Mouse (Mus musculus): ENCODE measurements around the gene Fzd2. TPM values are rescaled to one million over a fixed set of nuclear protein-coding genes. Genes with fewer than 3 reads are reported as not detected.
"Not testable (repeated sequence)": the region's sequence is repeated elsewhere in the genome, so short reads cannot be mapped to it uniquely, and the experiment has no call there.

The Fzd2 gene
- 10 to 100 TPM in 1 of 2 experiments, 1 to 10 TPM in 1; 9.3 to 11.3 TPM for total RNA-seq (2021)

DNA sequence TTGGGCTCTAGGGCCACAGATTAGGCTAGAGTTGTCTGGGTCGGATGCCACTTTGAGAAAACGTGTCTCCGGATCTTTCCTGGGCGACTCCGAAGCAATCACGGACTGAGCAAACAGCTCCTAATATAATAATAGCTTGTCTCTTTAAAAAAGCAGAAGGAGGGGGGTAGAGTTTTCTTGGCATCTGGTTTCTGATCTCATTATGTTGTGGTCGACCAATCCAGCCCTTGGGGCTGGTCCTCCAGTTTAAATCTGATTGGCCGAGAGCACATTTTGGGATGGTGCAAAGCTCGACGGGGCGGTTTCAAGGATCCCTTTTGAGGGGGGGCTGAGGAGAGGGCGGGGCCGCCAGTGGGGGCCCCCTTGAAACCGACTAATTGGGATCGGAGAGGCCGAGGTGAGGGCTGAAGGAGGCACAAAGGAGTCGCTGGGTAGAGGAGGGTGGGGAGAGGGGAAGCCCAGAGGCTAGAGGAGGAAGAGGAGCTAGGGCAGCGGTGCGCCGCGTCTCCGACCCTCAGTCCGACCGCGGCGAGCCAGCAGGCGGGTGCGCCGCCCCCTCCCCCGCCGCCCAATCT is at the start of gene Fzd2:
TSS of gene Fzd2 (plus strand) at position 387 of the 575 bp plus-strand sequence.
- intact Hi-C loops (cut with DNase I) = no loop called here
- peak; percentile 57 to 85 for DNase-seq (ENCODE audit: low spot score in 2 of 2)

DNA sequence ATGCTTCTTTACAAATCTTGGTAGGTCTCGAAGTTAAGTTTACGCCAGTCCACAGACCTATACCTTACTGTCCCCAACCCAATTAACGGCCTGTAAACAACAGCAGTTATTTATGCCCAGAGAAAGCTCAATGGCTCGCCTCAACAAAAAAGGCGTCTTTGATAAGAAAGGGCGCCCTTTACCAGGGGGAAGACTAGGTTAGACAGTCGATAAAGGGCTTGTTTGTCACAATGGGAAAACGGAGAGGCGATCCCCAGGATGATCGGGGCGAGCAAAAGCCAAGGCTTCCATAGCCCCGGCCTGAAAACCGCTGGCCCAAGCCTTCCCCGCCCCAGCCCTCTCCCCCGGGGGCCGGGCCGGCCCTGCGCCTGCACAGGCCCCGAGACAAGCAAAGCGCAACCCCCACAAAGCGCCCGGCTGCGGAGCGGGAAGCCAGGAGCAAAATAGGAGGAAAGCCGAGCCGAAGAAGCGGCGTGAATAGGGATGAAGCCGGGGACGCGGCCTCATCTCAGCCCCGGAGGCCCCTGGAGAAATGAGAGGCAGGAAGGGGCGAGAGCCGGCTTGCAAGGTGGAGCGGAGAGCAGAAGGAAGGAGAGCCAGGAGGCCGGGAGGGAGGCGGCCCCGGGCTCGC is 48.7 kb upstream of the Fzd2 start:
- peak in 1 of 2 experiments; percentile 60 for DNase-seq (ENCODE audit: low spot score in 2 of 2)
- intact Hi-C loops (cut with DNase I) = loop anchor here (5.0 kb wide), 1 partner anchor 68 kb away; no protein-coding TSS in a partner anchor

DNA sequence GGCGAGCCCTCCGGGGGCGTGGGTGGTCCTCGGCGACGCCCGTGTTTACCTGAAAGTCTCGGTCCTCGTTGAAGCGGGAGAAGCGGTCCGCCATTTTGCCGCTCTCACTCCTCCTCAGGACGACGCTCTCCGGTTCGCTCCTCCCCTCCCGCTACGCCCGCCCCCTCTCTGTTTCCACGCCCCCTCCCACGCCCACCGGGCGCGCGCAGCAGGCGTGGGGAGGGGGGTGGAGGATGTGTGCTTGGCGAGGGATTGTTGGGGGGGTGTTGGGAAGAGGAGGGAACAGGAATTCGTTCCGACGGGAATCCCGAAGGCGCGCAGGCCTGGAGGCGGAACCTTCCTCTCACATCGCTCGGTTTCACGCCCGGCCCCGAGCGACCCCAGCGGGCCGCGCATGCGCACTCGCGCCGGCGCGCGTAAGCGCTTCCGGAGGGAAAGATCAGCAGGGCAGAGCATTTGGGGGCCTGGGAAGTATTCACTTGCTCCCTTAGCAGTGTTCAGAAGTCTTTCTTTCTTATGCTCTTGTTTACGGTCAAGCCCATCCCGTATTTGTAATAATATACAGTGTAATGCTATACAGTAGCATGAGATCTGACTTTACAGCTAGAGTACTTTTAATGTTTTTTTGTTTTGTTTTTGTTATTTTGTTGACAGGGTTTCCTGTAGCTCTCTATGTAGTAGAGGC is 48.0 kb upstream of the Fzd2 start, which contains the start of gene Gpatch8:
TSS of gene Gpatch8 (minus strand) at position 362 of the 685 bp plus-strand sequence.
- intact Hi-C loops (cut with DNase I) = loop anchor here (5.0 kb wide), 1 partner anchor 69 kb away; no protein-coding TSS in a partner anchor
- peak; percentile 91 to 96 for DNase-seq (ENCODE audit: low spot score in 2 of 2)

DNA sequence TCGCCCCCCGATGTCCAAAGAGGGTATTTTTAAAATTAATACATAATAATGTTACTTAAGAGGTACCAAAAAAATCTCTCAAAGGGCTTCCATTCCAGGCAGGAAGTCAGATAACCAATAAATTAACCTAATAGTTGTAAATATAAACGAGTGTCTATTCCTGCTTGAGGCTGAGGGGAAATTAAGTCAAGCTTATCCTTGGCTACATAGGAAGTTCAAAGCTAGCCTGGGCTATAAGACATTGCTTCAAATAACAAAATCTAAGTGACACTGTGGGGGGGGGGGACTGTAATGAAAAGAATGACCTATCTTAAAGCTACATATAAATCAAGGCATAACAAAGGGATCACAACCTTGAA is 47.5 kb upstream of the Fzd2 start:
- intact Hi-C loops (cut with DNase I) = loop anchor here (5.0 kb wide), 1 partner anchor 69 kb away; no protein-coding TSS in a partner anchor
- DNase-seq (ENCODE audit: low spot score in 2 of 2) = no peak

DNA sequence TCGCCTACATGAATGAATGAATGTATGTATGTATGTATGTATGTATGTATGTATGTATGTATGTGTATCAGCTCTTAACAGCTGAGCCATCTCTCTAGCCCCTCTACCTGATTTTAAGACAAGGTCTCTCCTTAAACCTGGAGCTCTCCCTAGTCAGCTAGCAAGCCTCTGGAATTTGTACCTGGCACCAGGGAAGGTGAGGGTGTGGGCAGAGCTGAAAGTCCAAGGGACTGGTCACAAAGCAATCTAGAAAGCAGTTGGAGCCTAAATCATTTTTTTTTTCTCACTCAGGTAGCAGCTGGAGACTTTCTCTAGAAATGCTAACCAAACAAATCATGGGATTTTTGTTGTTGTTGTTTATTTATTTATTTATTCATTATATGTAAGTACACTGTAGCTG is 46.8 kb upstream of the Fzd2 start:
- no peak for DNase-seq (ENCODE audit: low spot score in 2 of 2)
- intact Hi-C loops (cut with DNase I) = loop anchor here (5.0 kb wide), 1 partner anchor 70 kb away; no protein-coding TSS in a partner anchor

DNA sequence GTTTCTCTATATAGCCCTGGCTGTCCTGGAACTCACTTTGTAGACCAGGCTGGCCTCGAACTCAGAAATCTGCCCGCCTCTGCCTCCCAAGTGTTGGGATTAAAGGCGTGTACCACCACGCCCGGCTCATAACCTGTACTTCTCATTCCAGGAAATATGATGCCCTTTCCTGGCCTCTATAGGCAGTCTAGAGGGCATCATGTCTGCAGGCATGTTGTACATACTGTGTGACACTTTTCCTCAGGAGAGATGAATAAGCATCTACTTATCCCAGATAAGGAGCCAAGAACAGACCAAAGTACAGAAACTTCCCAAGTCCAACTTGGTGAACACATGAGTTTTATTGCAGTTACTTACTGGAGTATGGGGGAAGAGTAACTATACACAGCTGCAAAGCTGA is 45.5 kb upstream of the Fzd2 start:
- intact Hi-C loops (cut with DNase I) = loop anchor here (5.0 kb wide), 1 partner anchor 71 kb away; no protein-coding TSS in a partner anchor
- no peak for DNase-seq (ENCODE audit: low spot score in 2 of 2)

DNA sequence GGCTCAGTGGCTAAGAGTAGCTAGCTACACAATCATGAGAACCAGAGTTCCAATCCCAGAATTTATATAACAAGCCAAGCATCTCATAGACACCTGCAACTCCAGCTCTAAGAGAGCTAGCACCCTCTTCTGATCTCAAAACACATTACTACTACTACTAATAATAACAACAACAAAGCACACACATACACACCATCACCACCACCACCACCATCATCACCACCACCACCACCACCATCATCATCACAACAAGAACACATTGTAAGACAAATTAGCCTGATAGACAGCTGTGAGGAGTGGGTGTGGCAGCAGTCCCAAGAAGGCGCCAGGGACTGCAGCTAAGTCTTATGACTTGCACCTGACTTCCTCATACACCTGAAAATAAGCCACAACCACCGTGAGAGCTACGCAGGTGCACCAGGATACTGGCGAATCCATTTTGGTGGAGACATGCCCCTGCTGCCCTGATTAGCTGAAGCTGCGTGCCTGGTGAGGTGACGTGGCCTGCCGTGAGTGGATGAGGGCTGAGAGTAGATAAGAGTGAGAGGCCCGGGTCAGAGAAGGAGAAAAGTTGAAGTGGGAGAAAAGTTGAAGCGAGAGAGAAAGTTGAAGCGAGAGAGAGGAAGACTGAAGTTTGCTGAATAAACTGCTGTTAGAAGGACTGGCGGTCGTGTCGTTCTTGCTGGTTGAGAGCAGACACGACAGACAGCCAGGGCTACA is 39.1 kb upstream of the Fzd2 start:
- intact Hi-C loops (cut with DNase I) = not testable (repeated sequence)

DNA sequence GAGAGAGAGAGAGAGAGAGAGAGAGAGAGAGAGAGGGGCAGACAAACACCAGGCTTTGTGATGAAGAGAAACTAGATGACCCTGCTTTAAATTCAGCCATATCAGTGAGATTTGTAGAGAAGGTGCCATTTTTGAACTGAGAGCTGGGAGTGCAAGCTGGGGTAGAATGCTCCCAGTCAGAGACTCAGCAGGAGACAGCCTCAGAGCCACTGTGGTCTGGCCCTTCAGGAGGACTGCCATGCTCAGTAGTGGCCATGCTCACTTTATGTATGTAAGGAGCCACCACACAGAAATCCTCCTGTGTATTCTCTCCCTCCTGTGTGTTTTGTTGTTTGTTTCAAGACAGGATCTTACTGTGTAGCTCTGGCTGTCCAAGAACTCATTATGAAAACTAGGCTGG is 38.5 kb upstream of the Fzd2 start:
- no peak for DNase-seq (ENCODE audit: low spot score in 2 of 2)
- intact Hi-C loops (cut with DNase I) = no loop called here

More for the DNA sequence above, 39.1 kb upstream of the Fzd2 start:
- not testable (repeated sequence) for DNase-seq (ENCODE audit: low spot score in 2 of 2)

DNA sequence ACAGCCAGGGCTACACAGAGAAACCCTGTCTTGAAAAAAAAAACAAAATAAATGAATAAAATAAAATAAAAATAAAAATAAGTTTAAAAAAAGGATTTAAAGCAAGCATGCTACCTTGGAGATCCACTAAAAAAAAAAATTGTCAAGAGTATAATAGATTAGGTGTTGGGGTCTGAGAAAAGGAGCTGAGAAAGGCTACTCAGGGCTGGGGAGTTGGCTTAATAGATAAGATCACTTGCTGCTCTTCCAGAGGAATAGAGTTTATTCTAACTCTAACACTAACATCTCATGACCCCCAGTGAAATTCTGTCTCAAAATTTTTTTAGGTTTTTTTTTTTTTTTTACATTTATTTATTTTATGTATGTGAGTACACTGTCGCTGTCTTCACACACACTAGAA is 37.9 kb upstream of the Fzd2 start:
- intact Hi-C loops (cut with DNase I) = no loop called here
- no peak for DNase-seq (ENCODE audit: low spot score in 2 of 2)

DNA sequence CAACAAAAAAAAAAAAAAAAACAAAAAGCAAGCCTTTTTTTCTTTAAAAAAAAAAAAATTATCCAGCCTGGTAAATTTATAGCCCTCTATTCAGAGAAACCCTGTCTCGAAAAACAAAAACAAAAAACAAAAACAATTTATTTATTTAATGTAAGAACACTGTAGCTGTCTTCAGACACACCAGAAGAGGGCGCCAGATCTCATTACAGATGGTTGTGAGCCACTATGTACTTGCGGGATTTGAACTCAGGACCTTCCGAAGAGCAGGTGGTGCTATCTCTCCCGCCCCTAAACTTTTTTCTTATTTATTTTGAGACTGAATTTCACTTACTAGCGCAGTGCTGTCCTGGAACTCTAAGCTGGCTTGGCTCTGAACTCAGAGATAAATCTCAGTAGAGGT is 37.0 kb upstream of the Fzd2 start:
- no peak for DNase-seq (ENCODE audit: low spot score in 2 of 2)
- intact Hi-C loops (cut with DNase I) = no loop called here

DNA sequence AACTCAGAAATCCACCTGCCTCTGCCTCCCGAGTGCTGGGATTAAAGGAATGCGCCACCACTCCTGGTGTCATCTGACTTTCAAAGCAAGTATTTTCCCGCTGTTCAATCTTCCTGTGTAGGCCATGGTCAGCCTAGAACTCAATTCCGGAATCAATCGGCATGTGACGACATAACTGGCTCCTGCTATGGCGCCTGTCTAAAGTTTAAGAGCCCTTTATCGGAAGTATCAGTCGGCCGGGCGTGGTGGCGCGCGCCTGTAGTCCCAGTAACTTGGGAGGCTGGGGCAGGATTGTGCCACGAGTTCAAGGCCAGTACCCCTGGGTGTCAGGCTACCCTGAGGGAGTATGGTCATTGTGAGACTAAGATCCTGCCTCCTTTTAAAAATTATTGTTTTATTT is 36.5 kb upstream of the Fzd2 start:
- no peak for DNase-seq (ENCODE audit: low spot score in 2 of 2)
- intact Hi-C loops (cut with DNase I) = no loop called here

DNA sequence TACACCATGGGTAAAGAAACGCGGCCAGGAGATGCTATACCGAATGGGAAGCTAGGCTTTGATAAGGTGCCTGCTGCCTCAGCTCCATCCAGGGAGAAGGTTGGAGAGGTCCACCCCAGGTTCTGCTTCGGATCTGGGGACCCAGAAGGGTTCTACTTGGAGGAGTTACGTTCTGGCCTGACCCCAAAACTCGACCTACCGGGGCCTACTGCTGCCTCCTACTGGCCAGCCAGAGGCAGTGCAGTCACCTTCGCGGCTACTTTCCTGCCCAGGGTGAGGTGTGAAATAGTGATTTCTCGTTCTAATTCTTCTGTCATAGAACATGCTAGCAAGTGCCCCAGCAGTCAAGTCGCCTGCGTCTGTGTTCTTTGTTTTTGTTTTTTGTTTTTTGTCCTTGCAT is 36.0 kb upstream of the Fzd2 start:
- DNase-seq (ENCODE audit: low spot score in 2 of 2) = no peak
- intact Hi-C loops (cut with DNase I) = no loop called here

DNA sequence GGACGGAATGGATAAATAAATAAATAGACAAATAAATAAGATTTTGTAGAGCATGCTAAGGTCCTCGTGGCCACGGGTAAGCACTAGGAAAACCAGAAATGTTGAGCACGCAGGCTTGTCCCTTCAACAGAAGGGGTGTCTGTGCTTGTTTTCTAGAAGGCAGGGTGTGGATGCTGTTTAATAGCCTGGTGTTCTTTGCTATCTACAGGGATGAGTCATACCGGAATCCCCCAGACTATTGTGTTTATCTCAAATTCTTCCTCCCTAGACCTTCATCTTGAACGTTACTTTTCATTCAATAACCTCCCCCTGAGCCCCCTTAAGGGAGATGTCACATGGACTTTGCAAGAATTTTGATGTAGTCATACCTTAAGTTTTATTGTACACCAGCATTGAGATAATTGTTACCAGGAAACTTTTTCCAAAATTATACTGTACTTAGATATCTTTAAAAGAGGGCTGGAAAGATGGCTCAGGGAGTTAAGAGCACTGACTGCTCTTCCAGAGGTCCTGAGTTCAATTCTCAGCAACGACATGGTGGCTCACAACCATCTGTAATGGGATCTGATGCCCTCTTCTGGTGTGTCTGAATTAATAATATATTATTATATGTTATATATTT is 35.3 kb upstream of the Fzd2 start:
- DNase-seq (ENCODE audit: low spot score in 2 of 2) = no peak
- intact Hi-C loops (cut with DNase I) = no loop called here

DNA sequence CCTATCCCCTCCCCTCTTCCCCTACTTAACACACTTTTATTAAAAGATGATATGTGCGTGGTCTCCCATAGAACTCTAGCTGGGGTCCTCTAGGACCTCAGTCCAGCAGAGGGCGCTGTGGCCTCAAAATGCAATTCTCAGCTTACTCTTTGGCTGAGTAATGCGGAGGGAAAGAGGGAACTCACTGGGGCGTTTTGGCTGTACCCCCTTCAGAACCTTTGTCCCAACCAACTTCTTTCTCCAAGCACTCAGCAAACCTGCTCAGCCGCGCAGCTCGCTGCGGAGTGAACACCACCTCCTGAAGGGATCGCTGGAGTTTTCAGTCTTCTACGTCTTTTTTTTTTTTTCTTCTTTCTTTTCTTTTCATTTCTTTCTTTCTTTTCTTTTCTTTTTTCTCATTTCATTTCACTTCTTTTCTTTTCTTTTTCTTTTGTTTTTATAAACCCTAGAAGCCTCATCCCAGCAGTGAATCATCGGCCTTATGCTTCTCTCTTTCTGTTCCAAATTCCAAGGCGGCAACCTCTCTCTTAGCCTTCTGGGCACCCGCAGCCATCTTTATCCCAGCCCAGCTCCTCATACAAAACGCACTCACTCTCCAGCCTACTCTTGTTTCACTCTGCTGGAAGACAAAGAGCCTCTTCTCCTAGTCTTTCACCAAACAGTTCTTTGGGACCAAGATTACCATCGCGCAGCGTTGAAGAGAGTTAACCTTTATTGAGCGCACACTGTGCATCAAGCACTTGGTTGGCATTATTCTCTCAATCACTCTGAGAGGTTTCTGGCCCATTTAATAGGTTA is 31.1 kb upstream of the Fzd2 start:
- peak; percentile 73 for DNase-seq (ENCODE audit: low spot score in 2 of 2)
- intact Hi-C loops (cut with DNase I) = loop anchor here (1.0 kb wide), 1 partner anchor 78 kb away; no protein-coding TSS in a partner anchor

DNA sequence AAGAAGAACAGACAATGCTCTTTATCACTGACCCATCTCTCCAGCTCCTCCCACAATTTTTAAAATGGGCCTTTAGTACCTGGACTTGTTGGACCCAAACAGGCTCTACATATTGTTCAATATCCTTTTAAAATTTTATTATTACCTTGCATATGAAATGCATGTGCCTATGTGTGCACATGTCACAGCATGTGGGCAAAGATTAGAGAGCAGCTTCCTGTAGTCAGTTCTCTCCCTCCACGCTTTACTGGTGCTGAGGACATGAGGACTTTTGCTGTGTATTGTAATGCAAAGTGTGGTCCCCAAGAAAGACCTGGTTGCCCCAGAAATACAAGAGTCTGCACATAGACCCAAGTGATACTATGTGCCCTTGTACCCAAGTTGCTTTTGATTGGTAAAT is 29.2 kb upstream of the Fzd2 start:
- DNase-seq (ENCODE audit: low spot score in 2 of 2) = no peak
- intact Hi-C loops (cut with DNase I) = no loop called here

DNA sequence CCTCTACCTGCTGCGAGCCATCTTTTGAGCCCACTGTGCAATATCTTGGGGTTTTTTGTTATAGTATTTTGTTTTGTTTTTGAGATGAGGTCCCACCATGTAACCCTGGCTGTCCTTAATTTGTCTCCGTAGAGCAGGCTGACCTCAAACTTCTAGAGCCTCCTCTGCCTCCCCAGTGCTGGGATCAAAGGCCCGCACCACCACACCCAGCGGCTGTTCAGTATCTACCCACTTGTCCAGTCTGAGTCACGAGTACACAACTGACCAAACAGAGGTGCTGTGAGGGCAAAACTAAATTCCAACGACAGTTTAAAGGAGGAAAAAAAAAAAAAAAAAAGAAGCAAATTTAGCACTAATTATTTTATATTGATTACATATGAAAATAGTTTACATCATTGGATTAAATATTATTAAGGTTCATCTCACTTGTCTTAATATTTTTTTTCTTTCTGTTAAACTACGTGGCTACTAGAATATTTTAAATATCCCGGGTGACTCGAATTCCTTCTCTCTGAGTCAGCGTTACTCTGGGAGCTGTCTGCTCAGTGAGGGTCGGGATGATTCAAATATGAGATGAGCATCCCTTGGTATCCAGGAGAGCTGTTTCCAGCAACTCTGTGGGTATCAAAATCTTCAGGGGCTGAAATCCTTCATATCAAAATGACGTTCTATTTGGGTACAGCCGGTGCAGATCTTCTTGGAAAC is 28.0 kb upstream of the Fzd2 start:
- no peak for DNase-seq (ENCODE audit: low spot score in 2 of 2)
- intact Hi-C loops (cut with DNase I) = no loop called here

DNA sequence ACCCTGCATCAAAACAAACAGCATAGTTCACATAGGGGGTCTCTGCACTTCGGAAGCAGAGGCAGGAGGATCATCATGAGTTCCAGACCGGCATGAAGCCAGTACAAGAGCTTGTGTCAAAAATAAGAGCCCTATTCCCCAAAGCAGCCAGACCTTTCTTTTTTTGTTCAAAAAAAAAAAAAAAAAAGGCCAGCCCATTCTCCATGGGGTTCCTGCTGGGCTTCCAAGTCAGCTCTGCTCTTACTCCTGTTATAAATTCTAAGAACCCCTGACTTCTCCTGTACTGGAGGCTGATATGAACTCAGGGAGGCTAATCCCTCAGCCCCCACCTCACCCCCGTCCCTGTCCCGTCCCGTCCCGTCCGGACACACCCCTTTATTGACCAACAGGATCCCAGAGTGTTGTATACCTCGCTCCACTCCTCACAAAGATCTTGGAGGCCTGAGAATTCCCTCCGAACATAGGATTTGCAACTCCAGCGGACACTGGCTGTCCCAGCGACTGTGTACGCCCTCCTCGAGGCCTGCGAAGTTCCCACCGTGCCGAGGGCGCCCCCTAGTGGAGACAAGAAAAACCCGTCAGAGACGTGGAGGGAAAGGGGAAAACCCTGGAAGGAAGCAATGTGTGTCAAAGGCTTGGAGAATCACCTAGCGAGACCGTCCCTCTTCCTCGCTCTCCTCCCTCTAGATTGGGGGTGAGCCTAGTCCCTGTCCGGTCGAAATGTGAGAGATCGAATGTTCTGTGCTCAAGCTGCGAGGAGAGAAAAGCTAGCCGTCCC is 25.7 kb upstream of the Fzd2 start:
- DNase-seq (ENCODE audit: low spot score in 2 of 2) = peak; percentile 48 to 66
- intact Hi-C loops (cut with DNase I) = no loop called here
